Mouse (Mus musculus) midbrain, postnatal 0 days (tissue): ENCODE results near the gene Lep. TPM values are rescaled to one million over a fixed set of nuclear protein-coding genes. Genes with fewer than 3 reads are reported as not detected.
A peak's percentile ranks its signal among the peaks of the same experiment; 100 is the strongest.

ENCODE experiments used
- ATAC-seq: fragments of 200-750 bp; cut with Nextera tagmentation; 2 replicates; pipeline ENCODE4 v1.8.0; 2017; ENCODE audit warnings: moderate number of reproducible peaks, mild to moderate bottlenecking, moderate TSS enrichment, moderate library complexity; ENCODE audit not compliant: low FRiP score
- DNase-seq: peaks from one replicate; pipeline ENCODE4 v3.0.0-alpha.2; 2015; ENCODE audit warnings: low spot score
- H3K27ac ChIP-seq: fragments of 300-500 bp; sonication (generic); 2 replicates; pipeline ENCODE4 v1.5.1; 2014; ENCODE audit warnings: low read depth, mild to moderate bottlenecking, low read length, mixed read lengths
- H3K27me3 ChIP-seq: fragments of 300-500 bp; sonication (generic); 2 replicates; pipeline ENCODE4 v1.6.1; 2014; ENCODE audit warnings: low read length, control low read depth, mixed read lengths; ENCODE audit not compliant: insufficient read depth
- H3K36me3 ChIP-seq: fragments of 300-500 bp; sonication (generic); 2 replicates; pipeline ENCODE4 v1.6.1; 2014; ENCODE audit warnings: low read length, control low read depth, mixed read lengths; ENCODE audit not compliant: insufficient read depth
- H3K4me1 ChIP-seq: fragments of 300-500 bp; sonication (generic); 2 replicates; pipeline ENCODE4 v1.6.1; 2014; ENCODE audit warnings: mild to moderate bottlenecking, control low read depth, antibody characterized with exemption, low read length, mixed read lengths; ENCODE audit not compliant: insufficient read depth
- H3K4me2 ChIP-seq: fragments of 300-500 bp; sonication (generic); 2 replicates; pipeline ENCODE4 v1.6.1; 2014; ENCODE audit warnings: low read depth, mild to moderate bottlenecking, low read length, mixed read lengths; ENCODE audit not compliant: poor library complexity, severe bottlenecking
- H3K4me3 ChIP-seq: fragments of 300-500 bp; sonication (generic); 2 replicates; pipeline ENCODE4 v1.5.1; 2014; ENCODE audit warnings: low read depth, mild to moderate bottlenecking, low read length, moderate library complexity
- H3K9ac ChIP-seq: fragments of 300-500 bp; sonication (generic); replicated peaks from 2 replicates; pipeline ENCODE4 v1.6.1; 2014; ENCODE audit warnings: mild to moderate bottlenecking, low read length, moderate library complexity, mixed read lengths; ENCODE audit not compliant: poor library complexity, severe bottlenecking
- H3K9me3 ChIP-seq: fragments of 300-500 bp; sonication (generic); 2 replicates; pipeline ENCODE4 v1.6.1; 2016; ENCODE audit warnings: low read length, control low read depth
- CTCF ChIP-seq: IDR thresholded peaks from 2 replicates; pipeline ENCODE4 v1.5.1; 2016; ENCODE audit warnings: antibody characterized with exemption, mild to moderate bottlenecking
- WGBS: fragments of 180-500 bp; shearing (Covaris S2); extraction: QIAGEN DNeasy Blood & Tissue Kit; methylation state at CpG from one replicate; pipeline ENCODE4 v1.1.7; 2014; 5-methylcytosine and 5-hydroxymethylcytosine counted together
- polyA plus RNA-seq: library from polyadenylated mRNA; unstranded; fragments of >200 nt; fragmentation: Nextera tagmentation; extraction: Ambion mirVana; gene quantifications from 2 replicates; pipeline ENCODE4 v1.2.1, GENCODE M21; 2015
- total RNA-seq: library from RNA; depleted of rRNA; stranded (reverse); fragments of >200 nt; gene quantifications from 2 replicates; pipeline ENCODE4 v1.2.3, GENCODE M21; 2014; rRNA removed

Gene Lep
- total RNA-seq (not detected in 2 replicates), polyA plus RNA-seq (not detected in 2 replicates)

DNA sequence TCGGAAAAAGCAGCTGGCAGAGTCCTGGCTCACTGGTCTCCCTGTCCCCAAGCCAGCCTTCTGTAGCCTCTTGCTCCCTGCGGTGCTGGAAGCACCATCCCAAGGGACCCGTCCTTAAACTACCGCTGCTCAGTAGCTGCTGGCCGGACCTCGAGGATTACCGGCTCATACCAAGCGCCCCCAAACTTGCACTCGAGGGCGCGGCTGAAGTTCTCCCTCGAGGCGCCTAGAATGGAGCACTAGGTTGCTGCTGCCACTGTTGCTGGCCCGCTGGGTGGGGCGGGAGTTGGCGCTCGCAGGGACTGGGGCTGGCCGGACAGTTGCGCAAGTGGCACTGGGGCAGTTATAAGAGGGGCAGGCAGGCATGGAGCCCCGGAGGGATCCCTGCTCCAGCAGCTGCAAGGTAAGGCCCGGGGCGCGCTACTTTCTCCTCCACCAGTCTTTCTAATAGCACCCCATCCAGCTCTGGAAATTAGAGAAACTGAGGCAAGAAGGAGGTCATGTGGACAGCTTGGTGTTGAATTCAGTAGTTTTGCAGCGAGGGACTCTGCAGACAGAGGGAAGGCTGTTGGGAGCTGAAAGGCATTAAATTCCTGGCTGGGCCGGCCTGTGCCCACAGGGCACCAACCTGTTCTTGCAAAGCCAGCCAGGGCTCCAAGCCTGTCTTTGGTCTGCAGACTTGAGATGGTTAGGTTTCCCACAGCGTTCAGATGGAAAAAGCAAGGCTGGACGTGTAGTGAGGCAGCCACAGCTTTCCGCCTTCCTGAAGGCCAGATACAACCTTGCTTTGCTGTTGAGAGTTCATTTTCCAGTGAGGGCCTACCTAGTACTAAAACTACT is at the start of gene Lep:
Lep (plus strand) TSS at position 375 of the 840 bp plus-strand sequence.
- no peak for TF ChIP-seq CTCF
- Histone ChIP-seq H3K36me3 (no peaks in the 10 kb centered on the region), H3K4me1 (no peaks in the 10 kb centered on the region), H3K4me3 (no peak within 1 kb of the TSS), H3K27me3 (no peaks in the 10 kb centered on the region), H3K9ac (no peak within 1 kb of the TSS), H3K27ac (no peak within 1 kb of the TSS), H3K9me3 (no peaks in the 10 kb centered on the region), H3K4me2 (no peak within 1 kb of the TSS)
- ATAC-seq: no peak
- WGBS: 76% methylated on average over 28 of the region's 28 CpGs
- no peak for DNase-seq

DNA sequence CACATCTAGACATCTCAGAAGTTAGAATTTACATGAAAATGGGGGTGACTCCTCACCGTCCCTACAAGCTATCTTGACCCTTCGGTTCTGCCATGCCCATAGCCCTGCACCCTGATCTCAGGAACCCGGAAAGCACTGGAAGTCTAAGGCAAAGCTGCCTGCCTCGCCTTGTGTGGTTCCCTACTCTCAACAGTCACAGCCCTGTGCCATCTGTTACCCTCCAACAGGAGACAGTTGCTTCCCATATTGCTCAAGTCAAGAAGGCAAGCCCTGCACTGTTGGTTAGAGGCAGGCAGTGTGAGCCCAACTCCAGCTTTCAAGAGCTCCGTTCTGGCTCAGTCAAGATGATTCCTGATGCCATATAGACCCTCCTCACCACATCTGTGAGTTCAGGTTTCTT is 48.4 kb upstream of the Lep start:
- no peak overlapping the region for H3K27ac ChIP-seq
- H3K36me3 ChIP-seq: no peaks in the 10 kb centered on the region
- H3K9ac ChIP-seq: no peak overlapping the region
- 86% methylated on average over 5 of the region's 5 CpGs for WGBS
- TF ChIP-seq CTCF: no peak
- H3K4me3 ChIP-seq: no peak overlapping the region
- H3K9me3 ChIP-seq: no peaks in the 10 kb centered on the region
- H3K4me1 ChIP-seq: peaks cover 3% of the 10 kb centered on the region; the same call in 1 of the 2 replicates
- no peak overlapping the region for H3K4me2 ChIP-seq
- no peak for ATAC-seq
- no peak for DNase-seq
- no peaks in the 10 kb centered on the region for H3K27me3 ChIP-seq

DNA sequence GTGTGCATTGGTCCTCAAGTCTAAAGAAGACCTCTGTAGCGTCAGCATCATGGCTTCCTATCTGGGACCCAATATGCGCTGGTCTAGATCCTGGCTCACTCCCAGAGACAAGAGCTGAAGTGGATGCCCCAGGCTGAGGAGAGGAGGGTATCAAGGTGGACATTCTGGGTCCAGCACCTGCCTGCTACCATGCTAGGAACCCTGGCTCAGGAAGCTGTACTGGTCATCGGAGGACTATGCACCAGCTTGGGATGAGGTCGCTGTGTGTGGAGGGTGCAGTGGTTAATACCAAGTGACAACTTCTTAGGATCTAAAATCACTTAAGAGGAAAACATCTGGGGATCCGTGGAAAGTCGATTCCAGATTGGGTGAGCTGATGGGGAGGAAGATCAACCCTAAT is 46.8 kb upstream of the Lep start:
- Histone ChIP-seq H3K4me3 (no peak overlapping the region), H3K9ac (no peak overlapping the region), H3K4me1 (peaks cover 16% of the 10 kb centered on the region; the same call in 1 of the 2 replicates), H3K27ac (no peak overlapping the region), H3K4me2 (no peak overlapping the region), H3K36me3 (no peaks in the 10 kb centered on the region), H3K9me3 (no peaks in the 10 kb centered on the region), H3K27me3 (no peaks in the 10 kb centered on the region)
- WGBS: 92% methylated on average over 6 of the region's 6 CpGs
- ATAC-seq: no peak
- TF ChIP-seq CTCF: no peak
- DNase-seq: no peak

DNA sequence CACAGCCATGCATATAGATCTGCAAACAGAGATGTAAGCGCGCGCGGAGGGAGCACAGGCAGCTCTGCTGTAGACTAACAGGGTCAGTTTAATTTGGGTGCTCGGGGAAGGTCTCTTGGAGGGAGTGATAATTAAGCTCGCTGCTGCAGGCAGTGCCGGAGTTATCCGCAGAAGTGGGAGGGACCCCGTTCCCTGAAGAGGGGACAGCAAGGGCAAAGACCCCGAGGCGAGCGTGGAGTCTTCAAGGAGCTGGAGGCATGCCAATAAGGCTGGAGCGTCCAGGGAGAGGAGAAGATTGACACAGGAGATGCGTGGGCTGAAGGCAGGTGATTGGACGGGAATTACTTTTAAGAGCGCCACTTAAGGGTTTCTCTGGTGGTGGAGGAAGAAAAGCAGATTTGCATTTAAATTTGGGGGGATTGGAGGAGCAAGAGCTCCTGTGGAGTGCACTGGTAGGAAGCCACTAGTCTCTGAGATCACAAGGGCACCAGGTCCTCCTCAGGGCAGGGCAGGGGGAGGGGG is 43.1 kb upstream of the Lep start:
- Histone ChIP-seq H3K27ac (no peak overlapping the region), H3K9me3 (no peaks in the 10 kb centered on the region), H3K27me3 (no peaks in the 10 kb centered on the region), H3K4me1 (peaks cover 16% of the 10 kb centered on the region; the same call in 1 of the 2 replicates), H3K4me2 (peak overlapping the region; percentile 62), H3K36me3 (no peaks in the 10 kb centered on the region), H3K4me3 (peak overlapping the region; percentile 29), H3K9ac (0 out of 2 replicates have a peak overlapping the region, but pooled peaks have one; percentile 42)
- WGBS: under 1% methylated on average over 16 of the region's 16 CpGs
- TF ChIP-seq CTCF: 0 out of 2 replicates have a peak, but pooled peaks have one; percentile 1
- ATAC-seq (peak; percentile 36), DNase-seq (peak; percentile 46)

DNA sequence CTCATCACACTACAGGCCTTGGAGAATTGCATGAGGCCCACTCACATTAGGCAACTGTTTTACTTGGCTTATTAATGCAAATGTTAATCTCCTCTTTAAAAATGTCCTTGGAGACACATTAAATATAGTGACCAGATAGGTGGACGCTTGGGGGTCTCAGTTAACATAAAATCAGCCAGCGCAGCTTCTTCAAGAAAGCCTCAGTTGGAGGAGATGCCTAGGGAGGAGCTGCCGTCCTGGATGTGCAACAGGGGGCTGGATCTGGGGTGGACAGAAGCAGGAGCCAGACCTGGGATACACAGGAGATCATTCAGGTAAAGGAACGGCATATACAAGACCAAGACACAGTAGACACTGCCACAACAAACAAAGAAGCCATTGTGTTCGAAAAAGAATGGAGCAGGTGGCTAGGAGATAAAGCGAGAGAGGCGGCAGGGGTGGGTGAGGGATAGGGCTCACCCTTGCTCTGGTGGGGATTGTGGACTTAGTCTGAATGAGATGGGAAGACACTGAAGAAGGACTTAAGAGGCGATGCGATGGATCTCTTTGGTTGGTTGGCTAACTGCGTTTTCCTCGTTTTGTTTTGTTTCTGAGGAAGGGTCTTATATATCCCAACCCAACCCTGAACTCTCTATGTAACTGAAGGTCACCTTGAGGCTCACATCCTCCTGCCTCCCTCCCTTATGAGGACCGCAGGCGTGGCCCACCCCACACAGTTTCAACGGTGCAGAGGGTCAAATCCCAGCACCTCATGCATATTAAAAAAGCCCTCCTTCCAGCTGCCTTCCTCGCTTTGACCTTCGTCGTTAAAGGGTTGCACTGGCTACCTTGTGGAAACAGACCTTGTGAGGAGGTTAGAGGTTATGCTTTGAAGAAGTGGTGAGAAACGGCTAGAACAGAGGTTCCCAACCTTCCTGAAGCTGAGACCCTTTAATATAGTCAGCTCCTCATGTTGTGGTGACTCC is 40.0 kb upstream of the Lep start:
- no peak for TF ChIP-seq CTCF
- Histone ChIP-seq H3K27ac (no peak overlapping the region), H3K36me3 (no peaks in the 10 kb centered on the region), H3K27me3 (peaks cover 2% of the 10 kb centered on the region; the same call in 1 of the 2 replicates), H3K4me1 (peaks cover 16% of the 10 kb centered on the region; the same call in 1 of the 2 replicates), H3K4me2 (no peak overlapping the region), H3K9ac (no peak overlapping the region), H3K4me3 (no peak overlapping the region), H3K9me3 (no peaks in the 10 kb centered on the region)
- ATAC-seq (no peak), DNase-seq (no peak)
- WGBS: 70% methylated on average over 18 of the region's 18 CpGs
